Mouse (Mus musculus): ENCODE data around the gene Eci2. TPM values are rescaled to one million over a fixed set of nuclear protein-coding genes. Genes with fewer than 3 reads are reported as not detected.

Eci2 gene
- polyA plus RNA-seq, 1 experiment, result 82.4 TPM

- no peak for DNase-seq
- no peak overlapping the region for H3K4me3 ChIP-seq (ENCODE audit: control insufficient read depth, insufficient read depth, low read length)
- no peaks in the 10 kb centered on the region for H3K36me3 ChIP-seq (ENCODE audit: control insufficient read depth, insufficient read depth, low read length)
- no peak overlapping the region for H3K27ac ChIP-seq (ENCODE audit: control insufficient read depth, insufficient read depth, low read length)
- no peaks in the 10 kb centered on the region for H3K4me1 ChIP-seq (replicated peaks; ENCODE audit: control insufficient read depth, insufficient read depth, low read length)
- no peak for TF ChIP-seq POLR2A (IDR thresholded peaks at IDR 0.05; ENCODE audit: control insufficient read depth, extremely low read depth, insufficient read depth, low read length, poor library complexity)
- TF ChIP-seq CTCF (IDR thresholded peaks at IDR 0.05; ENCODE audit: borderline replicate concordance, control insufficient read depth, extremely low read depth, insufficient read depth, low read length, poor library complexity), result no peak
- no peaks in the 10 kb centered on the region for H3K27me3 ChIP-seq (ENCODE audit: control insufficient read depth, insufficient read depth, low read length)
Measured at GRCm38 (mm10) chr13:34942370-34942769, 84.5 kb downstream of the Eci2 start.

DNA sequence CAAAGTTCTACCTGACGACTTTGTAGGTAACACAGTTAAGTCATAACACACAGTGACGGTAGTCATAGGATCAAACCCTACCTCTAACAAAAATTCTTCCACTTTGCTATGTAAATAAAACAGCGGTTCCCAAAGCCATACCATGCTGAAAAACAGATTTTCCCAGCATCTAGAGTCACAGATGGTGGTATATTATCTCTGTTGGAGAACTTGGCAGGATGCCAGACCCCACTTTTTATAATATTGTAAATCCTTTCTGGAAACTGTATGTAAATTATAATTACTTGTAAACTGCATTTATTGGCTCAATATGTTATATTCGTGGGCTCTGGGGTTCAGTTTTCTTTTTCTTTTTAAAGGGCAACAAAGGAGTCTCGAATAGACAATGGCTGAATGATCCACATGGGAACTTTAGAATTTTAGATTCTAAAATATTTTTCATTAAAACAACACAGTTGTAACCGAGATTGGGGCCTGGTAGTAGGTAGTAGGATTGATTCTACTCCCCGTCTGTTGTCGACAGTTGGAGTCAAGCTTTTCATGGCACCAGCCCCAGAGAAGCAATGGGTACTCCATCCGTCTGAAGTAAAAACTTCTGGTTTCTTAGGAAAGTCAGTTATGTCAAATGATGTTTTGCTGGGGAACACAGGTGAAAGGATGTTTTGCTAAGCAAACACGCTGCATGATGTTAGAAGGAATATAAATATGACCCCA lies 91.8 kb downstream of the Eci2 start:
- 92% methylated on average over 10 of the region's 10 CpGs for WGBS
- H3K27ac ChIP-seq (ENCODE audit: control insufficient read depth, insufficient read depth, low read length), result no peak overlapping the region

More for the DNA sequence above, 91.8 kb downstream of the Eci2 start:
- Histone ChIP-seq H3K36me3 (ENCODE audit: control insufficient read depth, insufficient read depth, low read length) (no peaks in the 10 kb centered on the region), H3K4me1 (replicated peaks; ENCODE audit: control insufficient read depth, insufficient read depth, low read length) (no peaks in the 10 kb centered on the region), H3K27me3 (ENCODE audit: control insufficient read depth, insufficient read depth, low read length) (no peaks in the 10 kb centered on the region), H3K4me3 (ENCODE audit: control insufficient read depth, insufficient read depth, low read length) (no peak overlapping the region)
- no peak for DNase-seq
- TF ChIP-seq CTCF (IDR thresholded peaks at IDR 0.05; ENCODE audit: borderline replicate concordance, control insufficient read depth, extremely low read depth, insufficient read depth, low read length, poor library complexity), result no peak
- TF ChIP-seq POLR2A (IDR thresholded peaks at IDR 0.05; ENCODE audit: control insufficient read depth, extremely low read depth, insufficient read depth, low read length, poor library complexity), result no peak

Other genes starting within 250 kb of the Eci2 start
- gene Prpf4b, start 151.8 kb downstream of the Eci2 start, polyA plus RNA-seq (2012; rRNA removed), result 26.3 and 33.7 TPM in 2 replicates
- 0.06 TPM in 1 of 2 replicates, not detected in the other for gene Fam217a, start 102.8 kb downstream of the Eci2 start, polyA plus RNA-seq (2012; rRNA removed)
- gene 4933417A18Rik, start 102.7 kb downstream of the Eci2 start, polyA plus RNA-seq (2012; rRNA removed), result not detected in 2 replicates
- 0.23 and 0.40 TPM in 2 replicates for gene Eci3, start 63.3 kb downstream of the Eci2 start, polyA plus RNA-seq (2012; rRNA removed)

Data from thymus, adult 2 months (tissue).